Mouse (Mus musculus) common myeloid progenitor, adult 5-6 weeks (primary cell): ENCODE data around the gene Capn1. TPM values are rescaled to one million over a fixed set of nuclear protein-coding genes. Genes with fewer than 3 reads are reported as not detected.

Experiments
- ATAC-seq: replicated peaks from 2 replicates; pipeline ENCODE4 v1.8.0; 2016; ENCODE audit warnings: low read depth, mild to moderate bottlenecking, moderate TSS enrichment, inconsistent platforms; ENCODE audit not compliant: poor library complexity, severe bottlenecking
- total RNA-seq: library from RNA; stranded (forward); fragments of 200-1000, 187-1606 nt; gene quantifications from 2 replicates; pipeline ENCODE4 v1.2.3, GENCODE M21; 2017

Capn1 gene
- total RNA-seq, 1 experiment from 2014 or later, result 37.2 TPM

DNA sequence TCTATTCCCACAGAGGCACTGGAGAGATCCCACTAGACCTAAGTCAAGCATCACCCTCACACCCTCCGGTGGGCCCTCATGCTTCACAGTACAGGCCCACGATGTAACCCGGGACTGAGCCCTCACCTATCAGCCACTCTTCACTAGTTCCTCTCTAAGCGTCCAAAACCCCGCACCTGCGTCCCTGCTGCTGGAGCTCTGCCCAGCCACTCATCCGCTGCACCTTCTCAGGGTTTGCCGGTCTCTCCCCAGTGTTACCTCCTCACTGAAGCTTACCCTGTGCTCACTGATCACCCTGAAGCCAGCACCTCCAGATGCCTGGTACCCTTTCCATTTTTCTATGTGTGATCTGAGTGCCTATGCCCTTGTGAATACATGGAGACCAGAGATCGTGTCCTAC, 26.6 kb upstream of the Capn1 start:
- no peak for ATAC-seq

DNA sequence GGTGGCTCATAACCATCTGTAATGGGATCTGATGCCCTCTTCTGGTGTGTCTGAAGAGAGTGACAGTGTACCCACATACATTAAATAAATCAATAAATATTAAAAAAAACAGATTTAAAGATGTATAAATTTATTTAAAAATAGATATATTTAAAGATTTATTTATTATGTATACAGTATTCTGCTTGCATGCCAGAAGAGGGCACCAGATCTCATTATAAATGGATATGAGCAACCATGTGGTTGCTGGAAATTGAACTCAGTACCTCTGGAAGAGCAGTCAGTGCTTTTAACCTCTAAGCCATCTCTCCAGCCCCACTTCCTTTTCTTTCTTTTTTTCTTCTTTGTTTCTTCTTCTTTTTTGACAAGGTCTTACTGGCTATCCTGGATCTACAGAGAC, 24.3 kb upstream of the Capn1 start:
- no peak for ATAC-seq

DNA sequence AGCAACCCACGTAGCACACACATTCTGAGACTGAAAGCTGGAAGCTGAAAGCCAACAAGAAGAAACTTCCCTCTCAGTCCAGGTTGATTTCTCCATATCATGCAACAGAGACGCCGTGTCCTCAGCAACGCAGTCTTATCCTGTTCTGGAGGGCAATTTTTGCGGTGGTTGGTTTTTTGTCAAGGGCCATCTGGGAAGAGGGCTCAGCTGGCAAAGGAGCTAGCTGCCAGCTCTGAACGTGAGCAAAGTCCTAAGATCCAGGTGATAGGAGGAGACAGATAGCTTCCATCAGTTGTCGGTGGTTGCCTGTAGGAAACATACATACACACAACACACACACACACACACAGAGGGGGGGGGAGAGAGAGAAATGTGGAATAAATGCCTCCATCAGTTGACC, 22.6 kb upstream of the Capn1 start:
- ATAC-seq, result no peak

DNA sequence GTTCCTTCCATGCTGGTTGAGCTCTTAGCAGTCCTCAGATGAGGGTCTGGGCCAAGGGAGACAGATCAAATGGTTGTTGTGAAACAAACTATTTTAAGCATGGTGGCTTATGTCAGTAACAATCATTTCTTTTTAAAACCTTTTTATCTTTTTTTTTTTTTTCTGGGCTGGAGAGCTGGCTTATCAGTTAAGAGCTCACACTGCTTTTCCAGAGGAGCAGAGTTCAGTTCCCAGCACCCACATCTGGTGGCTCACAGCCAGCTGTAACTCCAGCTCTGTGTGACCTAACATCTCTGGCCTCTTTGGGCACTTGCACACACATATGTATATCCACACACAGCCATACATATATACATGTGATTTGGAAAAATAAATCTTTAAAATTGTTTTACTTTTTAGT, 22.0 kb upstream of the Capn1 start:
- ATAC-seq, result no peak

DNA sequence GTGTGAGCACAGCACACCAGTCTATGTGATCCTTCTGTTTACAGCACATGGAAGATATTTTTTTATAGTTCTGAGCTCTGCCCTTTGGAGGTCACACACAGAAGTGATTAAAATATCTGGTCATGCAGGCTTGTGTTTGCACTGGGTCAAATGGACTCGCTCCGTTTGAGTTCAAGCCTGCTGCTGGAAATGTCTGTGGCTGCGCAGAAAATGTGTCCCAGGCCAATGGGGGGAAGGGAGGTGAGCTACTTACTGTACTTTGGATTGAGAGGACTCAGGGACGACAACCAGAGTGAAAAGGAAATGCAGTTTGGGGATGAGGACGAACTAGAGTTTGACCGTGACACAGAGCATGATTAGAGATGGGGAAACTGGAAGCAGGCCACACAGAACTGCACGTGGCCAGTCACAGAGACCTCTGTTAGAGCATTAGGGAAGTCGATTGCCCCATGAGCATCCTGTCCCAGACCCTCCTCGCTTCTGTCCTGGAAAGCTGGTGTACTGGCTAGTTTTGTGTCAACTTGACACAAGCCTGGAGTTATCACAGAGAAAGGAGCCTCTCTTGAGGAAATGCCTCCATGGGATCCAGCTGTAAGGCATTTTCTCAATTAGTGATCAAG, 20.4 kb upstream of the Capn1 start:
- no peak for ATAC-seq

DNA sequence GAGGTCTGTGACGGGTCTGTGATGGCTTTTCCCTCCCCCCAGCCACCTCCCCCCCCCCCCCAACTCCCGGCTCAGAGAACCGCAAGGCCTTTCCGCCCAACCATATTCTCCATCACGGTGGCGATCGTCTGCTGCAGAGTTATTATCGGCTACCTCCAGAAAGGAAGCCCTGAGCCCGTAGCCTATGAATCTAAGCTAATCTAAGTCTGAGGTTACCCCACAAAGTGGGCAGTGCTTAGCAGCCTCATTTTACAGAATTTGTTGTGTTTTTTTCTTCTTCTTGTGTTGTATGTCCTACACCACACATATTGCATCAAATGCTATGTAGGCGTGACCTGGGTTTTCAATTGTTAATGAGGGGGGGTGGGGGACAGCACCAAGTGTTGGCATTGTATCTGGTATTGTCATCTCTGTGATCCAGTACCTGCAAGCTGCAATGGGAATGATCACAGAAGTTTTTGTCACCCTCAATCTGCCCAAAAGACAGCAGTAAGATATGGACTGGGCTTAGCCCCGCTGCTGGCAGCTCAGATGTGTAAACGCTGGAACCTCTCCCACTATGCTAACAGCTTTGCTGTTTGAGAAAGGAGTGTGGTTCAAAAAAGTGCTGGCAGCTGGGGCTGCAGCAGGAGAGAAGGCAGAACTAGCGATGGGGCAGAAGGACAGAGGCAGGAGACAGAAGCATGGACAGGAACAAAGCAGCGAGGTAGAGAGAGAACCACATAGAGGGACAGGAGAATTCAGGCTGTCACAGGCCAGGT, 15.0 kb upstream of the Capn1 start:
- ATAC-seq, result no peak

DNA sequence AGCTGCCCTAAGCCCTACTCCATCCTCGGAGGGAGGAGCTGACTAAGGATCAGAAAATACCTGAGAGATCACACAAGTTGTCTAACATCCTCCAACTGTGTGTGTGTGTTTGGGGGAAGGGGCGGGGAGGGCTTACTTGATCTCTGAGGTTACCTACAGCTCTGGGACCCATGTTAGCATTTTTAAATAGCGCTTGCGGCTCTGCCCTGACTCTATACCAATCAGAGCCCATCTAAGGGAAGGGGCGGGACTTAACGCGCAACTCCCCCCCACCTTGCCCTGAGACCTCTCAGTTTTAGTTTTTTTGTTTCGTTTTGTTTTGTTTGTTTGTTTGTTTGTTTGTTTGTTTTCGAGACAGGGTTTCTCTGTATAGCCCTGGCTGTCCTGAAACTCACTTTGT, 13.7 kb upstream of the Capn1 start:
- ATAC-seq, result no peak

DNA sequence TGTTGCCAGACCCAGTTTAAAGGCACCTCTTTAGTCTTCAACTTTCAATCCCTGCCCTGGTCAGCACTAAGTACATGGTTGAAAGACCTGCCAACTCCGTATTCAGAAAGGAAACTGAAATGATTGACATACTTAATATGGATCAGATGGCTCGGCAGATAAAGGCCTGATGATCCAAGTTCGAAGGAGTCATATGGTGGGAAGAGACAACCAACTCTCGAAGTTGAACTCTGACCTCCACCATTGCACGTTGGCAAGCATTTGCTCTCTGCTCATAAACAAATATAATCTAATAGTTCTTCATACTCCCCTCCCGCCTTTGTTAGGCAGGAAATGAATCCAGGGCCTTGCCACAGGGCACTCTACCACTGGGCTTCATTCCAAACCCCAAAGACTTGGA, 13.3 kb upstream of the Capn1 start:
- ATAC-seq, result no peak

DNA sequence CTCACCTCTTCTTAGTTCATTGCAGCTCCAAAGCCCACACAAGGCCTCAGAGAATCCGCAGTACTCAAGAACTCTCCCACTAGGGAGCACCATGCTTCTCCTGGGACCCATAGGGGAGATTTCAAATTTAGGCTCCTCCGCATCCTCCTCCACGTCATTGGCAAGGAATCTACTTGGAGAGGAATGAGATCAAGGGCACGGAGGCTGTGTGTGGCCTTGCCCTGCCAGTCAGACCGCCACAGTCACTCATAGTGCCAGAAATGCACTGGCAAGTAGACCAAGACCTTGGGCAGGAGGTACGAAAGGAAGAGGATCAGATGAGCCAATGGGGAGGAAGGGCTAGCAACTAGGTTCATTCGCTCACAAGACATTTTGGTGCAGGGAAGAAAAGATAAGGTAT, 8.2 kb upstream of the Capn1 start:
- ATAC-seq, result no peak

DNA sequence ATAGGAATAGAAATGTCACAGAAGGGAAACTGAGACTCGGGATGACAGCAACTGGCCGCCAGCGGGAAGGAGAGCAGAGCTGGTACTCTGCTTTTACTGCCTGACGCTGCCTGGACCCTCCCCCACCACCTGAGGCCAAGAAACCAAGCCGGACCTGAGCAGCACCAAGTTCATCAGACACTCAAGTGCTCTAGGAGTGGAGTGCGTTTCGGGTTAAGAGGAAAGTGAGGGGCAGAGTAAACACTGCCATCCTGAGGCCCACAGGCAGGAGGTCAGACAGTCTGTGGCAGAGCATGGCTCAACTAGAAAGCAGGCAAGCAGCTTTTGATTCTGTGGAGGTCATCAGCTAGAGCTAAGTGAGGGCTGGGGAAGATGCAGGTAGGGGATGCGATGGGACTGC, 7.4 kb upstream of the Capn1 start:
- no peak for ATAC-seq

DNA sequence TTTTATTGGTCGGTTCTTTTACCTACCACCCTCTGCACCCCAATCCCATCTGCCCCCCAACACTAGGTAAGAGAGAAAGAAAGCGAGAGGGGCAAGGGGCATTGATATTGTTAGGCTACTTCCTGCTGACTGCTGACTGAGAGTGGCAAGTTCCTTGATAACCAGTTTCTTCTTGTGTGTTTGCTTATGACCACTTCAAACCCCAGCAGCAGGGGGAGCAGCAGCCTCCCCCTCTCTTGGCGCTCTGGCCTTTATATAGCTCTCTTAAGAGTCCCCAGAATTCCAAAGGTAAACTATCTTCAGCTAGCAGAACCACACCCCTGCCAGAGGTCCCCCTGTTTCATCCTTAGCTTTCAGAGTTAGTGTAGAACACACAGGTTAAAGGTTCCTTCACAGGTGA, 4.6 kb upstream of the Capn1 start:
- no peak for ATAC-seq

DNA sequence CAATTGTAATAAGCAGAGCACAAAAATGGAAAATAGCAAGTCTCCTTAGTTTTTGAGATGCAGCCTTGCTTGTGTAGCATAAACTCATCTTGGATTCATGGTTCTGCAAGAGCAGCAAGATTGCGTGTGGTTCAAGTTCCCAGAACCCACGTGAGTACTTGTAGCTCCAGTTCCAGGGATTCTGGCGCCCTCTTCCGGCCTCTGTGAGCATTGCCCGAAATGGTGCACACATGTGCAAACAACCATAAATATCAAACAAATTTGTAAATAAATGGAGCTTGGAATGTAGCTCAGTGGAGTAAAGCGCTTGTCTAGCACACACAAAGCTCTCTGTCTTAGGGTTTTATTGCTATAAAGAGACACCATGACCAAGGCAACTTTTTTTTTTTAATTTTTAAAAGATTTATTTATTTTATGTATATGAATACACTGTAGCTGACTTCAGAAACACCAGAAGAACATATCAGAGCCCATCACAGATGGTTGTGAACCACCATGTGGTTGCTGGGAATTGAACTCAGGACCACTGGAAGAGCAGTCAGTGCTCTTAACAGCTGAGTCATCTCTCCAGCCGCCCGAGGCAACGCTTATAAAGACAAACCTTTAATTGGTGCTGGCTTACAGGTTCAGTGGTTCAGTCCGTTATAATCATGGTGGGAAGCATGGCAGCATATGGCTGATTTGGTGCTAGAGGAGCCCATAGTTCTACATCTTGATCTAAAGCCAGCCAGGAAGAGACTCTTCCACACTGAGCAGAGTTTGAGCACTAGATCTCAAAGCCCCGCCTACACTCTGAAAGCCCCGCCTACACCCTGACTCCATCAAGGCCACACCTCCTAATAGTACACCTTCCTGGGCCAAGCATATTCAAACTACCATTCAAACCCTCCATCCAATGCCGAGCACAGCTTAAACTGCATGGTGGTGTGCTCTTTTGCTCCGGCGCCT, 2.7 kb upstream of the Capn1 start:
- peak; percentile 53 for ATAC-seq

DNA sequence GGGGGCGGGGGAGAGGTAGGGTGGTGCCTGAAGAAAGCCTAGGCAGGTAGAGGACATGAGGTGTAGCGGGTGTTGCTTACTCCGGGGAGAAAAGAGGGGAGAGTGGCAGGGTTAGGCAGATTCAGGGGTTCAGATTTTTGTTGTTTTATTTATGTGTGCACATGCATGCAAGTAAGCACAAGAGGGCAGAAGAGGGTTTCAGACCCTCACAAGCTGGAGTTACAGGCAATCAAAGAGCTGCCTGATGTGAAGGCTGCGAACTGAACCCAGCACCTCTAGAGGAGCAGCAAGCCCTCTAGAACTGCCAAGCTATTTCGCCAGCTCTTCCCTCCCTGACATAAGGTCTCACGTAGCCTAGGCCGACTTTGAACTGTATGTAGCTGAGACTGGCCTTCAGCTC, 835 bp upstream of the Capn1 start:
- no peak for ATAC-seq

DNA sequence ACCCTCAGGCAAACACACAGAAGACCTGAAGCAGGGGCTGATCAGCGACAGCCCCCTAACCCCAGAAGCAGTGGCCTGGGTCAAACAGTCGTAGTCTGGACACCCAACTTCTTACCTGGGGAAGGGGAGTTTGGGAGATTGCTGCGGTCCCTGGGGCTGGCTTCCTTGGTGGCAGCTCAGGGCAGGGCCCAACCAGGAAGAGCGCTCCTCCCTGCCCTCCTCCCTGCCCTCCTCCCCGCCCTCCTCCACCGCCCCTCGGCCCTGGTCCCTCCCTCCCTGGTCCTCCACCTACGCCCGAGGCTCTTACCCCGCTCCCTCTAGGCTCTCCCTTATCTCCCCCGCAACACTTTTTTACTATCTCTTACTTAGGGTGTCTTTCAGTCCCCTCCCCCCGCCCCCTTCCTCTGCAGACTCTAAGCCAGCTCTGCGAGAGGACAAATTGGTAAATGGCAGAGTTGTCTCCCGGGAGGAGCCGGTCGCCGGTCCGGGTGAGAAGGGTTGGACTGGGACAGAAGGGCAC, 646 bp downstream of the Capn1 start:
- peak; percentile 64 for ATAC-seq

DNA sequence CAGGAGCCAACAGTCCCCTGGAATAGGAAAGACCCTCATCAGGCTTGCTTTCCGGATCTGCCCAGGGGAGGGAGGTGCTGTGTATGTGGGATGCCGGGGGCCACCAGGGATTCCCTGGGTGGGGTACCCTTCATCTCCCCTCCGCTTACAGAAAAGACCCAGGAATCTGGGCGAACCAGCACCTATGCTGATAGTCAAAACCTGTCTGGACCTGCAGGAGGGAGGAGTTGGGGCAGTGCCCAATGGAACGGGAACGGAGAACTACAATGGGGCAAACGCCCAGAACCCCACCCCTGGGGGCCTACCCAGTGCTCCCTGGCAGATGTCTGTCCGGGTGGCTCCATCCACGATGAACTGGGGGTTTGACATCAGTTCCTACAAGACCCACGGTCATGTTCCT, 2.0 kb downstream of the Capn1 start:
- no peak for ATAC-seq

DNA sequence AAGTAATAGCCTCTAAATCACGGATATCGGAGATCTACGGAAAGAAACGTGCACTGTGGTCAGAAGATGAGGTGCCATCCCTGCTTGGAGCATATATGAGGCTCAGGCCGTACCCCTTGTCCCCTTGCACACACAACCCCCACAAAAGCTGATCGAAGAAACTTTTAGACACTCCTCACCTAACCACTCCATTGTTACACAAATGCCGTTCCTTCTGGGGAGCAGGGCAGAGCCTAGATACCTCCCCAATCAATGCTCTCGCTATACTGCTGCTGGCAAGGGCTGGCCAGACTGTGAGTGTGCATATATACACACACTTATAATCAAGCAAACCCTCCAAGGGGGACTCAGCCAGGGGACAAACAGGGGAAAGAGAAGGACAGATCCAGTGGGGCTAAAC, 6.6 kb downstream of the Capn1 start:
- no peak for ATAC-seq

DNA sequence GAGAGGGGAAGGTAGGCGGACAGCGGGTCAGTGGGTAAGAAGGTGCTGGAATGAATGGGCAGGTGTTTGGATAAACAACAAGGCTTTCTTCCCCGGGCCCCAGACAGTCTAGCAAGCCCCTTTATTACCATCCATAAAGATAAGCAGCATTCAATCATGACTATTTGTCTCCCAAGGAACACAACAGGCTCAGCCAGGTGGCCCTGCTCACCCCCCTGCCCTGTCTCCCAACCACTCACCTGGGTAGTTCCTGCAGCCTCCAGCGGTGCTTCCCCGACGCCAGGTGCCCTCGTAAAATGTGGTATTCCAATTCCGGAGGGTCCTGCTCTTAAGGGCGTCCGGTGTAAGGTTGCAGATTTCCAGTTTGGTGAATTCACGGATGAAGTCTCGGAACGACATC, 8.7 kb downstream of the Capn1 start:
- ATAC-seq, result no peak

DNA sequence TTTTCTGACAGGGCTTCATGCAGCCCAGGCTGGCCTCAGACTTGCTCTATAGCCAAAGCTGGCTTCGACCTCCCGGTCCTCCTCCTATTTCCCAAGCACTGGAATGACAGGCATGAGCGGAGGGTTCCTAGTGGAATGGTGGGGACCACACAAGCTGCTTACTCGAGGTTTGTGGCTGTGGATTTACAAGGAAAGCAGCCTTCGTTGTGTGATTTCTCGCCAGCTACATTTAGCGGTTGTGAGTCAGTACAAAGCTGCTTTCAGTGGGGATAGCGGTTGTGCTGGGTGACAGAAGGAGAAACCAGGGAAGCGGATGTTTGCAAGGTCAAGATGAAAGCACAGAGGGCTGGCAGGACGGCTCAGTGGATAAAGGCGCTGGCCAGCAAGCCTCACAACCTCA, 10.2 kb downstream of the Capn1 start:
- no peak for ATAC-seq

DNA sequence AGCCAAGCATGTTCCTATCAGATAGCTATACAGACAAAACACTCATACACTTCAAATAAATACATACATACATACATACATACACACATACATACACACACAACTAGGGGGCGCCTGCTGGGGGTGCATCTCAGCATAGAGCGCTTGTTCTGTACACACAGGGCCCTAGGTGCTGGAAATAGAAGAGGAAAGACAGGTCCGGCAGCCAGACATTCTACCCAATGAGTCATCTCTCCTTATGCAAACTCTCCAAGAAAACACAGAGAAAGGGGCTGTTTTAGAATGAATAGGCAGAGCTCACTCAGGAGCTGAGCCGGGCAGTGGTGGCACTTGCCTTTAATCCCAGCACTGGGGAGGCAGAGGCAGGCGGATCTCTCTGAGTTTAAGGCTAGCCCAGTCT, 15.7 kb downstream of the Capn1 start:
- ATAC-seq, result no peak

DNA sequence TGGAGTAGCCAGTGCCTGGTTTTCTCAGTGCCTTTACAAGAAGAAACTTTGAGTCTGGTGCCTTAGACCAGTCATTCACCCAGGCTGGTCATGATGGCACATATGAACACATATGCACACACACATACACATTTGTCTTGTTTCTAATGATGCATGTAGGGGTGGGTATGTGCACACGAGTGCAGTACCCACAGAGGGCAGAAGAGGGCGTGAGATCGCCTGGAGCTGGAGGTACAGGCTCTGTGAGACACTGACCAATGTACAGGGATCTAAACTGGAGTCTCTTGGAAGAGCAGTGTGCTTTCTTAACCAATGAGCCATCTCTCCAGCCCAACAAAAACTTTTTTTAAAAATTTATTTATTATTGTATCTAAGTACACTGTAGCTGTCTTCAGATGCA, 17.5 kb downstream of the Capn1 start:
- ATAC-seq, result no peak

DNA sequence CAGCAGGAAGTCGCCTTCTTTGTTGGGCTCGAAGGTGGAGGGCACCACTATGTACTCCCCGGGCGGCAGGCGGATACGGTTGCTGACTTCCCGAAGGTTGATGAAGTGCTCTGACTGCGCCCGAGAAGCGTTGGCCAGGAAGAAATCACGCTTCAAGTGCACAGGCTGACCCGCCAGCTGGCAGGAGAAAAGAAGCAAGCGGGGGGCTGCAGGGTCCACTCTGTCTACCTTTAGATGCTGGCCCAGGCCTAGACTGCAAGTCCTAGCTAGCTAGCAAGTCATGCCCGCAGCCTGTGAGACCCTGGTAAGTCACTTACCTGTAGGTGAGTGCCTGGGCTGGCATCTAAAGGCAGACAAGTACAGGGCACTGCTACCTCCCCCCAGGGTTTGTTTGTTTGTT, 21.0 kb downstream of the Capn1 start:
- ATAC-seq, result no peak
